Mouse (Mus musculus) embryonic facial prominence, embryonic 14.5 days (tissue): ENCODE measurements around the gene Cript. TPM values are rescaled to one million over a fixed set of nuclear protein-coding genes. Genes with fewer than 3 reads are reported as not detected.

Experiments
- ATAC-seq: fragments of 200-750 bp; cut with Nextera tagmentation; 2 replicates; pipeline ENCODE4 v1.8.0; 2017; ENCODE audit warnings: low read depth, moderate number of reproducible peaks, moderate TSS enrichment
- DNase-seq: peaks from one replicate; pipeline ENCODE4 v3.0.0-alpha.2; 2015; ENCODE audit warnings: low spot score
- H3K27ac ChIP-seq: fragments of 300-500 bp; sonication (generic); replicated peaks from 2 replicates; pipeline ENCODE4 v1.5.1; 2014; ENCODE audit warnings: low read depth, mild to moderate bottlenecking, low read length, moderate library complexity
- H3K27me3 ChIP-seq: fragments of 300-500 bp; sonication (generic); replicated peaks from 2 replicates; pipeline ENCODE4 v1.6.1; 2014; ENCODE audit warnings: low read length; ENCODE audit not compliant: control insufficient read depth, insufficient read depth
- H3K36me3 ChIP-seq: fragments of 300-500 bp; sonication (generic); 2 replicates; pipeline ENCODE4 v1.6.1; 2014; ENCODE audit warnings: low read length, mixed read lengths; ENCODE audit not compliant: control insufficient read depth, insufficient read depth
- H3K4me1 ChIP-seq: fragments of 300-500 bp; sonication (generic); 2 replicates; pipeline ENCODE4 v1.6.1; 2014; ENCODE audit warnings: antibody characterized with exemption, low read length; ENCODE audit not compliant: control insufficient read depth, insufficient read depth
- H3K4me2 ChIP-seq: fragments of 300-500 bp; sonication (generic); 2 replicates; pipeline ENCODE4 v1.6.1; 2014; ENCODE audit warnings: low read depth, mild to moderate bottlenecking, low read length, moderate library complexity, mixed read lengths
- H3K4me3 ChIP-seq: fragments of 300-500 bp; sonication (generic); 2 replicates; pipeline ENCODE4 v1.5.1; 2014; ENCODE audit warnings: low read depth, mild to moderate bottlenecking, low read length
- H3K9ac ChIP-seq: fragments of 300-500 bp; sonication (generic); 2 replicates; pipeline ENCODE4 v1.6.1; 2014; ENCODE audit warnings: low read depth, mild to moderate bottlenecking, low read length, moderate library complexity, mixed read lengths
- H3K9me3 ChIP-seq: fragments of 300-500 bp; sonication (generic); 2 replicates; pipeline ENCODE4 v1.6.1; 2016; ENCODE audit warnings: low read length; ENCODE audit not compliant: control insufficient read depth
- WGBS: fragments of 180-500 bp; shearing (Covaris S2); extraction: QIAGEN DNeasy Blood & Tissue Kit; methylation state at CpG from one replicate; pipeline ENCODE4 v1.1.7; 2014; 5-methylcytosine and 5-hydroxymethylcytosine counted together
- polyA plus RNA-seq: library from polyadenylated mRNA; unstranded; fragments of >200 nt; fragmentation: Nextera tagmentation; extraction: Ambion mirVana; gene quantifications from 2 replicates; pipeline ENCODE4 v1.2.1, GENCODE M21; 2014

The Cript gene
- 111 and 118 TPM in 2 replicates for polyA plus RNA-seq

DNA sequence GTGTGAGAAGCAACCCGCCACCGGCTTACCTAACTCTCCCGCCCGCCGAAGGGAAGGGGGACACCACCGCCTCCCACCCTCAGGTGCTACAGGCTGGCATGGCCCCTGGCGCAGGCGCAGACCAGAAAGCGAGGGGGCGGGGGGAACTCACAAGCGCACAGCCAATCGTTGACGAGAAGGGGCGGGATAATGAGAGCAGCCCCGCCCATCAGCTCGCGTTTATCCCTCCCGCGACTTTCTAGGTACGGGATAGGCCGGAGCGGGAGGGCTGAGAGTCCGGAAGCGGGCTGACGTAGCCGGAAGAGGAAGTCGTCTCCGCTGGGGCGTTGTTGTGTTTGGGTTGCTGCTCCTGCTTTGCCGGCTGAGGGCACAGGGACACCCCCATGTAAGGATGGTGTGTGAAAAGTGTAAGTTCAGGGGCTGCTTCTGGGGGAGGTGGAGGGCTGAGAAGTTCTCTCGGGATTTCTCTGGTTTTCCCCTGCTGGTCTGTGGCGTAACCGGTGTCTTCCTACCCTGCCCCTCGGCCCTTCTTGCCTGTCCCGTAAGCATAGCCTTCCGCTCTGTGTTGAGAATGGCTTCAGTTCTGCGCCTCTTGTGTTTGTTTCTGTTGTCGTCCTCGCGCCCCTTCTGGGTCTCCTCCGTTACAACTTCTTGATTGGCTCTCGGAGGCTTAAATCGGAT, at the start of gene Cript, which contains the start of gene Pigf:
Gene Cript (plus strand): TSS at position 282 of the 681 bp plus-strand sequence.
Gene Pigf (minus strand): TSS at position 138 of the 681 bp plus-strand sequence.
- peak within 1 kb of the TSS; percentile 74 for H3K9ac ChIP-seq
- WGBS = under 1% methylated on average over 30 of the region's 43 CpGs

DNA sequence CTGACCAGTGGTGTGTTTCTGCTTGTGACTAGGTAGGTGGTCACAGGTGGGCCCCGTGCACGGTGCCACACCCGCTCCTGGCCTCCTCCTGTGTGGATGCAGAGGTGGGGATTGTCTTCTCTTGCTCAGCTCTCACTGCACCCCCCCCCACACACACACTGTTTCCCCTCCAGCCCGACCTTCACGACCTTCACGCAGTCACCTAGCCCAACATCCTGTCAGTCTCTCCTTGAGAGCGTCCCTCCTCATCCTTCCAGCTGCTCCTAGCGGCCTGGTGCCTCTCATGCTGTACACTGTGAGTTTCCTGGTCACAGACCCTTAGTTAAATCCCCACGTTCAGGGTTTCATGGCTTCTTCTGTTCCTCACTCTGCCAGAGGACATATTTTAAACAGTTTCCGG, 49.0 kb upstream of the Cript start:
- H3K4me1 ChIP-seq = no peaks in the 10 kb centered on the region
- H3K27ac ChIP-seq = no peak overlapping the region
- no peak for DNase-seq
- peaks cover 34% of the 10 kb centered on the region for H3K36me3 ChIP-seq
- H3K4me2 ChIP-seq = no peak overlapping the region
- no peak for ATAC-seq
- no peak overlapping the region for H3K9ac ChIP-seq
- H3K9me3 ChIP-seq = no peaks in the 10 kb centered on the region
- 71% methylated on average over 10 of the region's 10 CpGs for WGBS
- H3K27me3 ChIP-seq = no peaks in the 10 kb centered on the region
- no peak overlapping the region for H3K4me3 ChIP-seq

More for the DNA sequence above, at the start of gene Cript, which contains the start of gene Pigf:
- Histone ChIP-seq H3K4me3 (peak within 1 kb of the TSS; percentile 92), H3K9me3 (no peaks in the 10 kb centered on the region), H3K36me3 (peaks cover 18% of the 10 kb centered on the region), H3K4me2 (peak within 1 kb of the TSS; percentile 87), H3K27ac (peak within 1 kb of the TSS; percentile 52; the same call in 1 of the 2 replicates), H3K4me1 (no peaks in the 10 kb centered on the region), H3K27me3 (no peaks in the 10 kb centered on the region)
- DNase-seq = peak; percentile 99
- peak; percentile 99 for ATAC-seq

- Histone ChIP-seq H3K4me1 (no peaks in the 10 kb centered on the region), H3K9me3 (no peaks in the 10 kb centered on the region), H3K36me3 (peaks cover 47% of the 10 kb centered on the region), H3K4me2 (no peak overlapping the region), H3K4me3 (no peak overlapping the region), H3K9ac (no peak overlapping the region), H3K27me3 (no peaks in the 10 kb centered on the region), H3K27ac (no peak overlapping the region)
- no peak for DNase-seq
- ATAC-seq = no peak
- 91% methylated on average over 6 of the region's 6 CpGs for WGBS
Observed at GRCm38 (mm10) chr17:86978496-86978895, 46.9 kb upstream of the Cript start.

DNA sequence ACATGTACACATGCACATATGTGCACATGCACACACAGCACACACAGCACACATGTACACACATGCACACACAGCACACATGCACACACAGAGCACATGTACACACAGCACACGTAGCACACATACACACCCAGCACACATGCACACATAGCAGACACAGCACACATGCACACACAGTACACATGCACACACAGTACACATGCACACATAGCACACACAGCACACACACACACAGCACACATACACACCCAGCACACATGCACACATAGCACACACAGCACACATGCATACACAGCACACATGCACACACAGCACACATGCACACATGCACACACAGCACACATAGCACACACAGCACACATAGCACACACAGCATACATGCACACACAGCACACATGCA, 44.1 kb upstream of the Cript start:
- peaks cover 36% of the 10 kb centered on the region for H3K36me3 ChIP-seq
- H3K27ac ChIP-seq = no peak overlapping the region
- H3K9ac ChIP-seq = no peak overlapping the region
- H3K4me2 ChIP-seq = no peak overlapping the region
- H3K4me3 ChIP-seq = no peak overlapping the region
- H3K4me1 ChIP-seq = no peaks in the 10 kb centered on the region; the same call in 1 of the 2 replicates
- DNase-seq = no peak
- no peaks in the 10 kb centered on the region for H3K9me3 ChIP-seq
- WGBS = 100% methylated on average over 1 of the region's 1 CpGs
- ATAC-seq = no peak
- H3K27me3 ChIP-seq = no peaks in the 10 kb centered on the region

- no peaks in the 10 kb centered on the region for H3K27me3 ChIP-seq
Observed at GRCm38 (mm10) chr17:86981701-86982100, 43.6 kb upstream of the Cript start.

DNA sequence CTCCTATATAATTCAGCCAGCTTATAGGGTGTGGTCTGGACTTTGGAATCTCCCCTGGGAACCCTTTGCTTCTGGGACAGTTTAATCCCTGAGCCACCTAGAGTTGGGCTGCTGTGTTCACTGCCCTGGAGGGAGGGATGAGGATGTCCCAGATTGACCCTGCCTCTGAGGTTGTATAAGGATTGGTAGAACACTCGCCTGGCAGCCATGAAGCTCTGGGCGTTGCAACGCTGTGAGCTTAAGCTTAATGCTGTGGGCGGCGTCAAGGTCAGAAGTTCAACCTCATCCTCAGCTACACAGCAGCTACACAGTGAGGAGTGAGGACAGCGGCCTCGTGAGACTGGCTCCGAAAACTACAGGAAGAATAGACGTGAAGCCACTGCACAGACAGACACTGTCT, 42.9 kb upstream of the Cript start:
- Histone ChIP-seq H3K4me3 (no peak overlapping the region), H3K4me1 (no peaks in the 10 kb centered on the region; the same call in 1 of the 2 replicates), H3K4me2 (no peak overlapping the region), H3K9me3 (no peaks in the 10 kb centered on the region), H3K27ac (no peak overlapping the region), H3K36me3 (peaks cover 32% of the 10 kb centered on the region), H3K9ac (no peak overlapping the region), H3K27me3 (no peaks in the 10 kb centered on the region)
- ATAC-seq (no peak), DNase-seq (no peak)
- WGBS = 71% methylated on average over 9 of the region's 9 CpGs

More at GRCm38 (mm10) chr17:86981701-86982100, 43.6 kb upstream of the Cript start:
- H3K4me2 ChIP-seq = no peak overlapping the region
- H3K36me3 ChIP-seq = peaks cover 32% of the 10 kb centered on the region
- ATAC-seq = no peak
- WGBS = 93% methylated on average over 2 of the region's 2 CpGs
- H3K4me3 ChIP-seq = no peak overlapping the region
- H3K27ac ChIP-seq = no peak overlapping the region
- no peak for DNase-seq
- H3K4me1 ChIP-seq = no peaks in the 10 kb centered on the region; the same call in 1 of the 2 replicates
- no peak overlapping the region for H3K9ac ChIP-seq
- H3K9me3 ChIP-seq = no peaks in the 10 kb centered on the region

DNA sequence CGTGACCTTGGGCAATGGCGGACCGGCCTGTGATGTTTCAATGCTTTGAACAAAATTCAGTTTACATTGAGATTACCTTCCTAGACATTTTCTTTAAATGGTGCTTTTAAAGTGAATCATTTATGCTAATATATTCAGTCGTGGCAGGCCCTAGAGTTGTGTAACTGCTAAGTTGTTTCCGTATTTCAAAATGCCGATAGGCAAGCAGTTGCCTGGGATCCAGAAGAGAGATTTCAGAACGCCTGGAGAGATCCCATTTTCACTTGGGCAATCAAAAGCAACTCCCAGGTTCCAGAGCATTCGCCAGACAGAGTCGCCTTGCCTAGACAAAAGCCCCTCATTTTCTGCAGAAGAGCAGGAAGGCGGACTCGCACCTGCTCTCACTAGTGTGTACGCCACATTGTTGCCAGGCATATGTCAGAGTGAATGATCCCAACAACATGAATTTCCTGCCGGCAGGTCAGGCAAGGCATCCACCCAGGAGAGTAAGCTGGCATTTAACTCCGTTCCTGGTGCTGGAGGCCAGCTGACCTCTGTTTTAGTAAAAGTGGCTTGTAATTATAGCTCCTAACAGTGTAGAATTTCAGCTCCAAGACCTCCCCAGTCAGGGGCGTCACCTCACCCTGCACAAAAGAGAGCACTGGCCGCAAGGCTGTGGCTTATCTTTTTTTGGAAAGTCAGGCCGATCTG, 38.8 kb upstream of the Cript start:
- DNase-seq = peak; percentile 75

GRCm38 (mm10) chr17:86988161-86988560, 37.2 kb upstream of the Cript start:
- peaks cover 8% of the 10 kb centered on the region; the same call in 1 of the 2 replicates for H3K36me3 ChIP-seq
- no peak overlapping the region for H3K4me3 ChIP-seq
- ATAC-seq = no peak; the same call in 1 of the 2 replicates
- peaks cover under 1% of the 10 kb centered on the region for H3K4me1 ChIP-seq
- no peak overlapping the region for H3K27ac ChIP-seq
- no peak overlapping the region for H3K4me2 ChIP-seq
- H3K27me3 ChIP-seq = no peaks in the 10 kb centered on the region
- 81% methylated on average over 5 of the region's 5 CpGs for WGBS
- H3K9me3 ChIP-seq = no peaks in the 10 kb centered on the region
- no peak overlapping the region for H3K9ac ChIP-seq
- DNase-seq = peak; percentile 35

More for the DNA sequence above, 38.8 kb upstream of the Cript start:
- no peak overlapping the region for H3K4me2 ChIP-seq
- 48% methylated on average over 17 of the region's 17 CpGs for WGBS
- H3K4me1 ChIP-seq = no peaks in the 10 kb centered on the region; the same call in none of the 2 replicates
- H3K36me3 ChIP-seq = peaks cover 16% of the 10 kb centered on the region
- H3K9me3 ChIP-seq = no peaks in the 10 kb centered on the region
- peak; percentile 69 for ATAC-seq
- H3K27me3 ChIP-seq = no peaks in the 10 kb centered on the region
- H3K9ac ChIP-seq = 0 out of 2 replicates have a peak overlapping the region, but pooled peaks have one; percentile 14
- peak overlapping the region; percentile 56 for H3K27ac ChIP-seq
- no peak overlapping the region for H3K4me3 ChIP-seq
